Mouse (Mus musculus) T-helper 17 cell (primary cell): Measurements from ENCODE around the gene Foxa3.

Source experiments
- in situ Hi-C, 2 experiments: fragments of 300-600 bp; cut with MboI, MseI; formaldehyde crosslinking; loops; 1 replicate in 1 of 2; 2 replicates in 1 of 2; pipeline ENCODE4 v1.15.1; 2025; ENCODE audit warnings: high pct_unique_total_duplicates in 2 of 2

Foxa3 gene

DNA sequence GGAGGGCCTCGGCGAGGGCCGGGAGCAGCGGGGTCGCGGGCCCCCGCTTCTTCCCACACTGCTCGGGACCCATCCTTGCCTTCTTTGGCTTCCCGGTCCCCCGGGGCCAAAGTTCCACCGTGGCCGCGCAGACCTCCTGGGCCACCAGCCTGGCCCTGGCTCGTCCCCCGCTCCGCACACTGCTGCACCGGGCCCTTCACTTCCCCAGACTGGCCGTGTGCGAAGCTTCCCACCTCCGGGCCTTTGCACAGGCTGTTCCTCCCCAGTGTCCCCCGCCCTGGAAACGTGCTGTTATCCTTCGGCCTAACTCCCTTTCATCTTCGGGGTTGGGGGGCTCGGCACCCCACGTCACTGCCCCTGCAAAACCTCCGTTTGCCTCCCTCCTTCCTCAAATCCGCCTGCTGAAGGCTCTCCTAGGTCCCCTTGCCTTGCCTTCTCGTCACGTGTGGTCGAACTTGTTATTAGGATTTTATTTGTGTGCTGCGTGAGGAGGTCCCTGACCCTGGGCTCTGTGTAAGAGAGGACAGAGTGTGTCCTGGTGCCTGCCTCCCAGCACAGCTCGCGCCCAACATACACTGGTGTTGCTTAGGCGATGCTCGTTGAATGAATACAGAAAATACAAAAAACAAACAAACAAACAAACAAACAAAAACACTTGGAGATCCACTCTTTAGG is 1.4 kb upstream of the Foxa3 start:
- in situ Hi-C loops = no loop called here

DNA sequence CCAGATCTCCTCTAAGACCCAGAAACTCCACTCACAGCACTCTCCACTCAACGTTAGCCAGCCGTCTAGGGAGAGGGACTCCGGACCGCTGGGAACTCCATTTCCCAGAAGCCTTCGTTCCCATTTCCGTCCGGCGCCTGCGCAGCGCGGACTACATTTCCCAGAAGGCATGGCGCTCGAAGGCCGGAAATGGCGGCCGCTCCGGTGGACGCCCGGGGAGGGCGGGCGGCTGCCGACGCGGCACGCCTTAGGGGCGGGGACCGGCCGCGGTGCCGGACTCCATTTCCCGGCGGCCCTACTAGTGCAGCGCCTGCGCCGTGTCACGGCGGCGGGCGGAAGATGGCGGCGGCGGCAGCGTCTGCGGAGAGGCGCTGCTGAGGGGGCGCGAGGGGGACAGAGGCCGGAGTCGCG is 763 bp upstream of the Foxa3 start, which contains the start of gene Sympk:
Sympk (plus strand) TSS at position 282 of the 411 bp plus-strand sequence.
- in situ Hi-C loops = no loop called here

DNA sequence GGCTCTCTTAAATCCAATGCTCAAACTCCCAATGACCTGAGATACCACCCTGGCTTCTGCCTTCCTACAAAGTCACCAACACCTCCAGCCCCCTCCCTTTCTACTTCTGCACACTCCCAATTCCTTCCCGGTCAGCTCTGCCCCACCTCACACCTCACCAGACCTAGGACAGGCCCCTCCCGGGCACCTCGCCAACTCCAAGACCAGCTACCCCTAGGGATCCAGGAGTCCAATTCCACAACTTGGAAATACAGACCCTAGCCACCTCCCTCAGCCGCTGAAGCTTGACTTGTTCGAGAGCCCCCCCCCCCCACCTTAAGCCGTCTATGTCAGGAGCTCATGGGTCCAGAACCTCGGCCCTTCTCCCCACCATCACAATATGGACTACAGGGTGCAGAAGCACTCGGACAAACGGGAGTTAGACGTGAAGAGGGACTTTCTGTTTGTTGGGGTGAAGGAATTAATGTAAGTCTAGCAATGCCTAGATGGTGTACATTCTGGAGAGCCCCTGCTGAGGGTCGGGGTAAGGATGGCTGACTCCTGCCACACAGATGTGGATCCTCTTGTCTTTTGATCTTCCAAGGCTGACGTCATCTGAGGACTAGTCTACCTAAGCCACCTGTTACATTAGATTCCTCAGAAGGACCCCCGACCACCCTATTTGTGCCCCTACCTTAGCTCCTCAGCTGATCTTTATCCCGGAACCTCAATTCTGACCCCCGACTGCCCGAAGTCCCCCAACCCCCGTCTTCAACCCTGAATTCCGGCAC is 964 bp downstream of the Foxa3 start:
- in situ Hi-C loops = no loop called here

DNA sequence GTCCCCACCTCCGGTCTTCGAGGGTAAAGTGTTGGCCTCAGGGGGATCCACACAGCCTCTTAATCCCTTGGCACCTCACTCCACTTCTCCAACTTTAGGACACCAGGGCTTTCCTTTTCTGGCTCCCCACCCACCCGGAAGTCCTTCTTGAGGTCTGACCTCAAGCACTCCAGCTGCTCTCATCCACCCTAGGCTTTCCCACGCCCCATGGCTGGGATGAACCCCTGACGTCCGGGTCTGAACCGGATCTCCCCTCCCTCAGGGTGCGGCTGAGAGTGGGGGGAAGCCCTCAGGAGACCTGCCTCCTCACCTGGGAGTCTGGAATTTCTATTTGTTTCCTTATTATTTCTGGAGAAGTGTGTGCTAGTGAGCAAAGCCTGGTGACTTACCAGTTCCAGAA is 2.3 kb downstream of the Foxa3 start:
- in situ Hi-C loops = no loop called here

- in situ Hi-C loops = no loop called here
Measured at GRCm38 (mm10) chr7:19017909-19018308, 5.4 kb downstream of the Foxa3 start.

GRCm38 (mm10) chr7:19016042-19016441 is 7.3 kb downstream of the Foxa3 start:
- in situ Hi-C loops = no loop called here

- in situ Hi-C loops = no loop called here
Measured at GRCm38 (mm10) chr7:19014452-19014851, 8.9 kb downstream of the Foxa3 start.

DNA sequence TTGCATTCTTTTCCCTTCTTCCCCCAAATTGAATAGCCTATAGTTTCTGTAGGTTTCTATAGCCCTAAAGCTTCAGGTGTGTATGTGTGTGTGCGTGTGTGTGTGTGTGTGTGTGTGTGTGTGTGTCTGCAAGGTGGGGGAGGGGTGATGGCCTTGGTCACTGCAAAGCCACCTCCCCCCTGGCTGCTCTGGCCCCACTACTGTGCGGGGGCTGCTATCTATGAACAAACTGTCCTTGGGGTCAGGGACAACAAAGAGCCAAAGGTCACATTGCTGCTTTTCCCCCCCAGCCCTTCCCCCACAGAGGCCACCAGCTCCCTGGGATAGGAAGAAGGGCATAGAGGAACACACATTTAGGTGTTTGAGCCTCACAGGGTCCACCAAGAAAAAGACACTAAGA is 10.5 kb downstream of the Foxa3 start:
- in situ Hi-C loops = no loop called here

GRCm38 (mm10) chr7:19012025-19012621 is 11.2 kb downstream of the Foxa3 start:
- in situ Hi-C loops = no loop called here

- in situ Hi-C loops = no loop called here
Measured at GRCm38 (mm10) chr7:19010581-19010980, 12.8 kb downstream of the Foxa3 start.

DNA sequence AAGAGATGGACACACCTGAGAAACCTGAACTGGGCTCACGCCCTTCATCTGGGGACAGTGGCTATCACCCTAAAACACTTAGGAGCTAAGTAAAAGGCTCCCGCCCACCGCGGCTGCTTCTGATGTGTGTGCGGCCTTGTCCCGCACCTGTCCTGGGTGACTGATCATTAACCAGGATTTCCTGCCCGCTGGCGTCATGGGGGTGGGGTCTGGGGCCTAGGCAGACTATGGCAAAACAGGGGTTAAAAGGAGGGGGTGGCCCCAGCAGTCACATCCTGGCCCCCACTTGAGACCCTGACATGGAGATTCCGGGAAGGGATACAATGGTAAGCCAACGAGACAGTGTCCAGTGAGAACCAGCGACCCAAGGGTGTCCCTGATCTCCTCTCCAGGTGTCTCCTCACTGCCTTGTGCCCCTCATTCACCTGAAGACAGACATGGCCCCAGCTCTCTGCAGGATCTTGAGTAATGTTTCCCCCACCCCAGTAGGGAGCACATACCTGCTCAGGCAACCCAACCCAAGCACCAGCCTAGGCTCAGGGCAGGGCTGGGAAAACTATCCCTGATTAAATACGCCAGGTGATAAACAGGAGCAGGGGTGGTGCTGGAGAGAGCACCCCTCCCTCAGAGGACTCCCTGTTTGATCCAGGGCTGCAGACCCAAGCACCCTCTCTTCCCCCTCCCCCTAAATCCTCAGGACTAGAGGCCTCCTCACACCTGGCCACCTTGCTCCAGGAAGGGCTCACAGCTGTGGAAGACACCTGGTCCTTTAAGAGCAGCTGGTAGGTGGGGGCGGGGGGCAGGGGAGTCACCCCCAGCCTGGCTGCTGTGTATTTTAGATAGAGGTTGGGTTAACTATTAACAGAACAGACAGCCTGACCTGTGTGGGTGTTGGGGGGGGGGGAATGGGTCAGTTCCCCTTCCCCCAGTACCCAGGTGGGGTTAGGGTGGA is 16.0 kb downstream of the Foxa3 start:
- in situ Hi-C loops = no loop called here

DNA sequence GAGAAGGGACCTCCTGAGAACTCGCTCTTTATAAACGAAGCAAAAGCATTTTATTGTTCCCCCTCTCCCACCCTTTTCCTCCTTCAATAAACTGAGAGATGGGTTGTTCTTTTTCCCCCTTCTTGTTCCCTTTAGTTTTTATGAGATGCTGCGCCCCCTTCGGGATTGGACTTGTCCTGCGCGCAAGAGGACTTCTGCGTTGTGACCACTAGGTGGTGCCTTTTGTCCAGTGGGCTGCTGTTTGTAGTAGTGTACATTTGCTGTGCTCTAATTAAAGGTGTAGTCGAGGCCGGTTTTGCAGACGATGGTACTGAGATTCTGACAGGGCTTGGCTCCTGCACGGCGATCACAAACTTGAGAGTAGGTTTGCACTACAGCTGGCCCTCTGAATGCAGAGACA is 16.9 kb downstream of the Foxa3 start:
- in situ Hi-C loops = no loop called here

DNA sequence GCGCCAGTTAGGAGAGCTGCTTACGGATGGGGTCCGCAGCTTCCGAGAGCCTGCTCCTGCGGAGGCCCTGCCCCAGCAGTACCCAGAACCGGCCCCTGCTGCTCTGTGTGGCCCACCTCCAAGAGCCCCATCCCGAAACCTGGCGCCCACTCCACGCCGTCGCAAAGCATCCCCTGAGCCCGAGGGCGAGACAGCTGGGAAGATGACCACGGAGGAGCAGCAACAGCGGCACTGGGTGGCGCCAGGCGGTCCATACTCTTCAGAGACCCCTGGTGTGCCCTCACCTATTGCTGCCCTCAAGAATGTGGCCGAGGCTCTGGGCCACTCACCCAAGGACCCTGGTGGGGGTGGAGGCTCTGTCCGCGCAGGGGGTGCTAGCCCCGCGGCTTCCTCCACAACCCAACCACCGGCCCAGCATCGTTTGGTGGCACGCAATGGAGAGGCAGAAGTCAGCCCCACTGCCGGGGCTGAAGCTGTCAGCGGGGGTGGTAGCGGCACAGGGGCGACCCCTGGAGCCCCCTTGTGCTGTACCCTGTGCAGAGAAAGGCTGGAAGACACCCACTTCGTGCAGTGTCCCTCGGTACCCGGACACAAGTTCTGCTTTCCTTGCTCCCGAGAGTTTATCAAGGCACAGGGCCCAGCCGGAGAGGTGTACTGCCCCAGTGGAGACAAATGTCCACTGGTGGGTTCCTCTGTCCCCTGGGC is 17.8 kb downstream of the Foxa3 start:
- in situ Hi-C loops = no loop called here

GRCm38 (mm10) chr7:19004631-19005079 is 18.7 kb downstream of the Foxa3 start:
- in situ Hi-C loops = no loop called here

DNA sequence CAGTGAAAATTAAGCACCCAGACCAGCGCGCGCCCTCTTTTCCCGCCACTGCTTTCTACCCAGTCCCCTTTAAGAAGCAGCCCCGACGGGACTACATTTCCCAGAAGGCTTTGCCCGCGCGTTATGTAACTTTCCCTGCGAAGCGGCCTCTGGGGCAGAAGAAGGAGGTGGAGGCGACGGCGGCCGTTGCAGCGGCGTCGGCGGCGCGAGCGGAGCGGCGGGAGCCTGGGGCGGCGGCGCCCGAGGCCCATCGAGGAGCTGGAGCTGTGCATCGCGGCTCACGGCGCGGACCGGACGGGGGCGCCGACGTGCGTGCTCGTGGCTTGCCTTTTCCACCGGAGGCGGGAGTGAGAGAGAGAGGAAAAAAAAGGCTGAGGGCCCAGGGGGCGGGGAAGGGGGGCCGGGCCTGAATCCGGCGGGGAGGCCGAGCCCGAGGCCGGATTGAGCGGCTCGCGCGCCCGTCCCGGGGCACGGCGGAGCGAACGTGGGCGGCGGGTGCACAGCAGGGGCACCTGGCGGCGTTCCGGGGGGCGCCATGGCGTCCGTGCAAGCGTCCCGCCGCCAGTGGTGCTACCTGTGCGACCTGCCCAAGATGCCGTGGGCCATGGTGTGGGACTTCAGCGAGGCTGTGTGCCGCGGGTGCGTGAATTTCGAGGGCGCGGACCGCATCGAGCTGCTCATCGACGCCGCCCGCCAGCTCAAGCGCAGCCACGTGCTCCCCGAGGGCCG is 19.3 kb downstream of the Foxa3 start, which contains the start of gene Irf2bp1:
Irf2bp1 (plus strand) TSS at position 143 of the 729 bp plus-strand sequence.
- in situ Hi-C loops = no loop called here

GRCm38 (mm10) chr7:19002848-19003498 is 20.4 kb downstream of the Foxa3 start:
- in situ Hi-C loops = no loop called here

DNA sequence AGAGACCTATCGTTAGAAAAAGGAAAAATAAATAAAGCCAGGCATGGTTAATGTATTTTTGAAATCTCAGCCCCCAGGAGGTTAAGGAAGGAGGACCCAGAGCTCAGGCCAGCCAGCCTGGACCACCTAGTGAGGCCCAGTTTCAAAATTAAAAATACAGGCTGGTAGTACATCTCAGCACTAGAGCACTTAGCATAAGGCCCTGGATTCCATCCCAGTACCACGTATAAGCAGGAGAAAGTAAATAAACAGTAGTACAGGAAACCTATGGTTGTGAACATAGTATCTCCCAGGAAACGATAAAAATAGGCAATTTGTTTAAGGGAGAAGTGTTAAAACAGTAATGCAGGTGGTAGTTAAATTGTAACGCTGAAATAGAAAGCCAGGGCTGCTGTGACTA is 21.2 kb downstream of the Foxa3 start:
- in situ Hi-C loops = no loop called here

DNA sequence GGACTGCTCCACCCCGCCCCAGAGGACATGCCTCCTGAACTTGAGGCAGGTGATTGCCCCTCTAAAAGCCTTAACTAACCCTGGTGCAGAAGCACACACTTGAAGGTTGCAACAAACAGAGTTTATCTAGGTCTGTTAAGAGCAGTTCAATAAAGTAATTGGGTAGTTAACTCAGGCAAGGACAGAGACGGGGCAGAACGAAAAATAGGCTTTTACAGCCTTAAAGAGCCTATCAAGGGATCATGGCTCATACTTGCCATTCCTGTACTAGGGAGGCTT is 21.6 kb downstream of the Foxa3 start:
- in situ Hi-C loops = no loop called here

- in situ Hi-C loops = no loop called here
Measured at GRCm38 (mm10) chr7:19001066-19001806, 22.1 kb downstream of the Foxa3 start.
